Mouse (Mus musculus) G1E (cell line): Measurements from ENCODE around the gene Pip4k2b.

Source experiments
- CTCF ChIP-seq: IDR thresholded peaks from 2 replicates; pipeline ENCODE4 v1.5.1; 2012; ENCODE audit warnings: low read depth, low read length, inconsistent platforms, mixed read lengths
- GATA1 ChIP-seq: IDR thresholded peaks from 2 replicates; pipeline ENCODE4 v1.6.1; 2012; ENCODE audit warnings: borderline replicate concordance, low read length, inconsistent platforms, mixed read lengths
- TAL1 ChIP-seq: conservative IDR thresholded peaks from 2 replicates; pipeline ENCODE4 v1.6.1; 2012; ENCODE audit warnings: low read depth, low read length, inconsistent platforms, mixed read lengths

DNA sequence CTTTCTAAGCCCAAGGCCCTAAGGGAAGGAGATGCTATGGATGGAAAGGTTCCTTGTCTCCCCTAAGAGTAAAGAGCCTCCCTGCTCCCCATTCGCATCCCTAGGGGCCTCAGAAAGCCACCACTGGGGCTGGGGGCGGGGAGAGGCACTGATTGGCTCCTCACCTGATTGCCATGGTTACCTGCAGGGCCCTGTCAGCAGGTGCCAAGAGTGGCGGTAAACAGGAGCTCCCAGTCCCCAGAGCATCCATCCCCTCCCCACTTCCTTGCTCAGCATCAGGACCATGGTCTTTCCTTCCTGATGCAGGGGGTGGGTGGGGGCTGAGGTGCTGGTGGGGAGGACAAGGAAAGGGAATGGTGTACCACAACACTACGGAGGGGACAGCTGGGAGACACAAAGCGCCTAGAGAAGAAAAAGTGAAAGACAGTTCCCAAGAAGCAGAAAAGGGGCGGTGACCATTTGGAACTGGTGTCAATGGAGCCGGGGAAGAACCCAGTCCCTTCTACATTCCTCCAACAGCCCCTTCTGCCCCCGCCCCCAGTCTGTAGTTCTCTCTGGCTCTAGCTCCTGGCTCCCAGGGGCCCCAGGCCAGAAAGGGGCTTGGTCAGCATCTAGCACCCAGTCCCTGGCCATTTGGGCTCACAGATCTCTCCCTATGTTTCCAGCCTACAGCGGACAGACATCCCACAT lies 48.6 kb downstream of the Pip4k2b start:
- TF ChIP-seq CTCF (no peak), GATA1 (no peak), TAL1 (no peak)
